Mouse (Mus musculus): ENCODE data around the gene Ffar3. TPM values are rescaled to one million over a fixed set of nuclear protein-coding genes. Genes with fewer than 3 reads are reported as not detected.

Gene Ffar3
- 1 to 10 TPM; 2.2 to 3.7 TPM for total RNA-seq (2023)

GRCm38 (mm10) chr7:30856078-30856477 is at the start of gene Ffar3:
Ffar3 (minus strand) TSS chr7:30856178.

GRCm38 (mm10) chr7:30880176-30880575 is 24.2 kb upstream of the Ffar3 start, which contains the start of gene Cd22:
Cd22 (minus strand) TSS chr7:30880342.

GRCm38 (mm10) chr7:30861464-30861863 is 5.5 kb upstream of the Ffar3 start, which contains the start of gene Ffar1:
Ffar1 (minus strand) TSS chr7:30861564.

GRCm38 (mm10) chr7:30823675-30824074 is 32.3 kb downstream of the Ffar3 start, which contains the start of gene Ffar2:
Ffar2 (minus strand) TSS chr7:30823775.

Other genes with a start within 250 kb of the Ffar3 start
- under 1 TPM; 0.39 to 0.52 TPM for gene Upk1a, start 243.3 kb downstream of the Ffar3 start, total RNA-seq (2023)
- 100 to 1,000 TPM; 211 to 273 TPM for gene Cox6b1, start 230.0 kb downstream of the Ffar3 start, total RNA-seq (2023)
- not detected for gene Etv2, start 220.3 kb downstream of the Ffar3 start, total RNA-seq (2023)
- 100 to 1,000 TPM in 1 of 2 experiments, 10 to 100 TPM in 1; 96.7 to 103 TPM for gene Rbm42, start 205.9 kb downstream of the Ffar3 start, total RNA-seq (2023)
- 10 to 100 TPM; 59.7 to 71.7 TPM for gene Haus5, start 191.2 kb downstream of the Ffar3 start, total RNA-seq (2023)
- gene Pmis2, start 184.6 kb downstream of the Ffar3 start, total RNA-seq (2023) = not detected
- not detected for gene 2200002J24Rik, start 157.3 kb downstream of the Ffar3 start, total RNA-seq (2023)
- gene Atp4a, start 144.0 kb downstream of the Ffar3 start, total RNA-seq (2023) = under 1 TPM; 0.29 to 0.59 TPM
- 10 to 100 TPM; 46.8 to 50.0 TPM for gene Tmem147, start 126.6 kb downstream of the Ffar3 start, total RNA-seq (2023)
- not detected for gene Gapdhs, start 112.5 kb downstream of the Ffar3 start, total RNA-seq (2023)
- gene Sbsn, start 104.7 kb downstream of the Ffar3 start, total RNA-seq (2023) = 1 to 10 TPM; 3.8 to 5.0 TPM
- not detected for gene Dmkn, start 92.4 kb downstream of the Ffar3 start, total RNA-seq (2023)
- gene Krtdap, start 68.3 kb downstream of the Ffar3 start, total RNA-seq (2023) = not detected
- gene Ffar2, start 32.4 kb downstream of the Ffar3 start, total RNA-seq (2023) = 10 to 100 TPM; 15.2 to 19.0 TPM
- gene Ffar1, start 5.4 kb upstream of the Ffar3 start, total RNA-seq (2023) = 10 to 100 TPM; 34.4 to 43.8 TPM
- 1,000 to 10,000 TPM; 1,236 to 1,328 TPM for gene Cd22, start 24.2 kb upstream of the Ffar3 start, total RNA-seq (2023)
- gene Mag, start 58.7 kb upstream of the Ffar3 start, total RNA-seq (2023) = not detected
- not detected for gene Hamp2, start 68.5 kb upstream of the Ffar3 start, total RNA-seq (2023)
- gene Hamp, start 87.9 kb upstream of the Ffar3 start, total RNA-seq (2023) = not detected
- 100 to 1,000 TPM; 145 to 165 TPM for gene Usf2, start 100.6 kb upstream of the Ffar3 start, total RNA-seq (2023)
- 1 to 10 TPM; 1.1 to 1.2 TPM for gene Lsr, start 117.3 kb upstream of the Ffar3 start, total RNA-seq (2023)
- gene Fam187b, start 117.6 kb upstream of the Ffar3 start, total RNA-seq (2023) = not detected
- gene Fxyd5, start 186.3 kb upstream of the Ffar3 start, total RNA-seq (2023) = 100 to 1,000 TPM; 134 to 151 TPM
- gene Fxyd7, start 195.3 kb upstream of the Ffar3 start, total RNA-seq (2023) = not detected
- gene Fxyd1, start 201.0 kb upstream of the Ffar3 start, total RNA-seq (2023) = not detected
- gene Lgi4, start 203.2 kb upstream of the Ffar3 start, total RNA-seq (2023) = not detected
- not detected for gene Fxyd3, start 220.5 kb upstream of the Ffar3 start, total RNA-seq (2023)

All from B cell, adult 67 days (primary cell).